Mouse (Mus musculus) brain, embryonic 14.5 days (tissue): ENCODE measurements around the gene C2.

Experiments used
- CTCF ChIP-seq: fragments of 200-500 bp; IDR thresholded peaks from 2 replicates; pipeline ENCODE4 v1.5.1; 2012; ENCODE audit warnings: inconsistent platforms, mild to moderate bottlenecking, moderate library complexity, borderline replicate concordance; ENCODE audit not compliant: insufficient read depth, insufficient read length; ENCODE audit errors: extremely low read depth
- POLR2A ChIP-seq: fragments of 200-500 bp; IDR thresholded peaks from 2 replicates; pipeline ENCODE4 v1.6.1; 2012; ENCODE audit warnings: mild to moderate bottlenecking, inconsistent platforms, borderline replicate concordance; ENCODE audit not compliant: poor library complexity, insufficient read depth, insufficient read length, severe bottlenecking; ENCODE audit errors: extremely low read depth

- TF ChIP-seq CTCF (no peak), POLR2A (no peak; the same call in 1 of the 2 replicates)
Observed at GRCm38 (mm10) chr17:34898706-34899052, 614 bp upstream of the C2 start.
